Mouse (Mus musculus): ENCODE results near the gene Adamtsl3.

- TF ChIP-seq EP300 (IDR thresholded peaks at IDR 0.05; ENCODE audit: insufficient read depth, low read depth, low read length) (no peak), POLR2A (IDR thresholded peaks at IDR 0.05; ENCODE audit: insufficient read depth, low read depth, low read length) (no peak), CTCF (IDR thresholded peaks at IDR 0.05) (no peak)
Measured at GRCm38 (mm10) chr7:82433226-82433625, 97.7 kb downstream of the Adamtsl3 start.

All from heart, adult 2 months (tissue).